ENCODE assay signal across 29 mouse cellular contexts in genomic region chr5:135646038-135646437, GRCm38 (mm10). TPM values are rescaled to one million over a fixed set of nuclear protein-coding genes. Genes with fewer than 3 reads are reported as not detected.
DNase-seq lines count a peak whose midpoint lies in the region; ATAC-seq and TF ChIP-seq lines count a peak whose summit lies in the region.
"Had no signal": no experiment of that assay in that cellular context is flagged by ENCODE, and none has a peak within 500 bp of the region (broad histone marks: within the 10 kb centered on the region; RNA-seq: fewer than 3 reads in every experiment).

No protein-coding gene starts in this region.

- peak; percentile 45; the same call in 1 of the 2 replicates for TF ChIP-seq EP300 in liver, postnatal 0 days (IDR thresholded peaks at IDR 0.05; ENCODE audit: low read depth)

- no peak overlapping the region for H3K9ac ChIP-seq in hindbrain, embryonic 12.5 days
- no peak overlapping the region for H3K9ac ChIP-seq in hindbrain, postnatal 0 days (replicated peaks; ENCODE audit: low read length)
- H3K9ac ChIP-seq in liver, postnatal 0 days (replicated peaks): no peak overlapping the region
- no peak overlapping the region for H3K9ac ChIP-seq in liver, embryonic 12.5 days
- H3K9ac ChIP-seq in intestine, embryonic 16.5 days (ENCODE audit: low read depth, low read length): no peak overlapping the region
- H3K9ac ChIP-seq in stomach, embryonic 16.5 days (ENCODE audit: low read length): no peak overlapping the region
- H3K9ac ChIP-seq: embryonic facial prominence, embryonic 13.5 days; forebrain, embryonic 13.5 days; heart, embryonic 13.5 days; hindbrain, embryonic 15.5 days had no signal

- H3K9me3 ChIP-seq in hindbrain, embryonic 12.5 days (replicated peaks): no peaks in the 10 kb centered on the region
- no peaks in the 10 kb centered on the region for H3K9me3 ChIP-seq in hindbrain, postnatal 0 days (ENCODE audit: low read length)
- H3K9me3 ChIP-seq in liver, postnatal 0 days (ENCODE audit: low read length): no peaks in the 10 kb centered on the region
- no peaks in the 10 kb centered on the region for H3K9me3 ChIP-seq in liver, embryonic 12.5 days (replicated peaks)
- H3K9me3 ChIP-seq in intestine, embryonic 16.5 days (ENCODE audit: control insufficient read depth, low read length): no peaks in the 10 kb centered on the region
- no peaks in the 10 kb centered on the region for H3K9me3 ChIP-seq in stomach, embryonic 16.5 days (replicated peaks; ENCODE audit: control insufficient read depth, low read length)
- H3K9me3 ChIP-seq: embryonic facial prominence, embryonic 10.5 days; embryonic facial prominence, embryonic 13.5 days; forebrain, embryonic 13.5 days; G1E; heart, embryonic 10.5 days; heart, embryonic 13.5 days; hindbrain, embryonic 15.5 days had no signal

- no peak overlapping the region for H3K4me3 ChIP-seq in hindbrain, embryonic 12.5 days
- no peak overlapping the region for H3K4me3 ChIP-seq in hindbrain, postnatal 0 days (ENCODE audit: low read length)
- H3K4me3 ChIP-seq in liver, postnatal 0 days (ENCODE audit: low read depth, low read length): no peak overlapping the region
- no peak overlapping the region for H3K4me3 ChIP-seq in liver, embryonic 12.5 days
- H3K4me3 ChIP-seq in intestine, embryonic 16.5 days (ENCODE audit: low read length): no peak overlapping the region
- H3K4me3 ChIP-seq in stomach, embryonic 16.5 days (replicated peaks; ENCODE audit: low read length): no peak overlapping the region
- H3K4me3 ChIP-seq: embryonic facial prominence, embryonic 10.5 days; embryonic facial prominence, embryonic 13.5 days; erythroblast, embryonic 14.5 days; forebrain, embryonic 13.5 days; heart, adult 2 months; heart, embryonic 10.5 days; heart, embryonic 13.5 days; hindbrain, embryonic 15.5 days had no signal

- ATAC-seq in hindbrain, embryonic 12.5 days (ENCODE audit: low FRiP score): no peak
- no peak for ATAC-seq in hindbrain, postnatal 0 days
- ATAC-seq in liver, postnatal 0 days: peak; percentile 68
- no peak for ATAC-seq in liver, embryonic 12.5 days
- ATAC-seq in intestine, embryonic 16.5 days: peak; percentile 60
- peak; percentile 61; the same call in 1 of the 2 replicates for ATAC-seq in stomach, embryonic 16.5 days (ENCODE audit: insufficient read depth, low FRiP score)
- ATAC-seq: forebrain, embryonic 13.5 days; forebrain, embryonic 16.5 days; Patski had no signal

- H3K27ac ChIP-seq in hindbrain, embryonic 12.5 days: 0 out of 2 replicates have a peak overlapping the region, but pooled peaks have one; percentile 12
- H3K27ac ChIP-seq in hindbrain, postnatal 0 days: no peak overlapping the region
- H3K27ac ChIP-seq in liver, postnatal 0 days (ENCODE audit: low read depth): peak overlapping the region; percentile 37
- H3K27ac ChIP-seq in liver, embryonic 12.5 days: no peak overlapping the region
- no peak overlapping the region for H3K27ac ChIP-seq in intestine, embryonic 16.5 days (ENCODE audit: low read length)
- no peak overlapping the region for H3K27ac ChIP-seq in stomach, embryonic 16.5 days (ENCODE audit: low read length)
- H3K27ac ChIP-seq: embryonic facial prominence, embryonic 10.5 days; embryonic facial prominence, embryonic 13.5 days; forebrain, embryonic 13.5 days; heart, adult 2 months; heart, embryonic 10.5 days; heart, embryonic 13.5 days; hindbrain, embryonic 15.5 days had no signal

- no peak for TF ChIP-seq CTCF in hindbrain, postnatal 0 days (IDR thresholded peaks at IDR 0.05; ENCODE audit: low read depth)
- no peak for TF ChIP-seq CTCF in liver, postnatal 0 days (IDR thresholded peaks at IDR 0.05; ENCODE audit: low read depth)

- H3K27me3 ChIP-seq in hindbrain, embryonic 12.5 days: no peaks in the 10 kb centered on the region
- H3K27me3 ChIP-seq in hindbrain, postnatal 0 days (ENCODE audit: insufficient read depth, low read length): no peaks in the 10 kb centered on the region
- no peaks in the 10 kb centered on the region for H3K27me3 ChIP-seq in liver, postnatal 0 days (ENCODE audit: insufficient read depth, low read length)
- H3K27me3 ChIP-seq in liver, embryonic 12.5 days (replicated peaks): no peaks in the 10 kb centered on the region
- no peaks in the 10 kb centered on the region for H3K27me3 ChIP-seq in intestine, embryonic 16.5 days (replicated peaks; ENCODE audit: control insufficient read depth, insufficient read depth, low read length)
- no peaks in the 10 kb centered on the region for H3K27me3 ChIP-seq in stomach, embryonic 16.5 days (ENCODE audit: control insufficient read depth, insufficient read depth, low read length)
- H3K27me3 ChIP-seq: CH12.LX; embryonic facial prominence, embryonic 13.5 days; forebrain, embryonic 13.5 days; heart, embryonic 13.5 days; hindbrain, embryonic 15.5 days; Patski had no signal

- DNase-seq in hindbrain, postnatal 0 days (ENCODE audit: low spot score): no peak
- DNase-seq in liver, postnatal 0 days: no peak
- no peak for DNase-seq in layer of hippocampus, postnatal 10 days (ENCODE audit: low spot score in 2 of 2)
- DNase-seq in embryo, embryonic 10 days (ENCODE audit: low spot score): no peak
- DNase-seq: adrenal gland, postnatal 14 days; B cell, adult 2 months; cerebellum, adult 11 months; cerebellum, adult 2 months; cerebellum, adult 9-11 months; cerebellum, postnatal 25 days; embryo, embryonic 11 days; gastrocnemius, postnatal 10 days; gastrocnemius, postnatal 36 days; heart, adult 2 months had no signal

- peaks cover 5% of the 10 kb centered on the region; the same call in 1 of the 2 replicates for H3K4me1 ChIP-seq in hindbrain, embryonic 12.5 days
- H3K4me1 ChIP-seq in hindbrain, postnatal 0 days (ENCODE audit: insufficient read depth, low read length): no peaks in the 10 kb centered on the region
- H3K4me1 ChIP-seq in liver, postnatal 0 days (ENCODE audit: insufficient read depth): peaks cover 15% of the 10 kb centered on the region
- H3K4me1 ChIP-seq in liver, embryonic 12.5 days: peaks cover 34% of the 10 kb centered on the region
- H3K4me1 ChIP-seq in intestine, embryonic 16.5 days (ENCODE audit: control insufficient read depth, insufficient read depth, low read length): no peaks in the 10 kb centered on the region
- H3K4me1 ChIP-seq in stomach, embryonic 16.5 days (ENCODE audit: control insufficient read depth, insufficient read depth, low read length): 0 out of 2 replicates have a peak, but pooled peaks cover 4% of the 10 kb centered on the region
- H3K4me1 ChIP-seq: embryonic facial prominence, embryonic 13.5 days; heart, embryonic 13.5 days; hindbrain, embryonic 15.5 days had no signal

- 89% methylated on average over 6 of the region's 6 CpGs for WGBS in hindbrain, embryonic 12.5 days
- 89% methylated on average over 6 of the region's 6 CpGs for WGBS in hindbrain, postnatal 0 days
- WGBS in liver, postnatal 0 days (ENCODE audit: insufficient replicate concordance): 64% methylated on average over 6 of the region's 6 CpGs
- 73% methylated on average over 6 of the region's 6 CpGs for WGBS in liver, embryonic 12.5 days (ENCODE audit: insufficient replicate concordance)
- WGBS in intestine, embryonic 16.5 days: 75% methylated on average over 6 of the region's 6 CpGs
- 61% methylated on average over 6 of the region's 6 CpGs for WGBS in stomach, embryonic 16.5 days

- H3K4me2 ChIP-seq in hindbrain, embryonic 12.5 days (replicated peaks): no peak overlapping the region
- no peak overlapping the region for H3K4me2 ChIP-seq in hindbrain, postnatal 0 days (ENCODE audit: low read depth, low read length)
- H3K4me2 ChIP-seq in liver, postnatal 0 days (ENCODE audit: low read depth, low read length): no peak overlapping the region
- no peak overlapping the region for H3K4me2 ChIP-seq in liver, embryonic 12.5 days
- no peak overlapping the region for H3K4me2 ChIP-seq in intestine, embryonic 16.5 days (ENCODE audit: low read depth, low read length)
- no peak overlapping the region for H3K4me2 ChIP-seq in stomach, embryonic 16.5 days (ENCODE audit: low read depth, low read length)
- H3K4me2 ChIP-seq: embryonic facial prominence, embryonic 13.5 days; forebrain, embryonic 13.5 days; heart, embryonic 13.5 days; hindbrain, embryonic 15.5 days had no signal

- H3K36me3 ChIP-seq in hindbrain, embryonic 12.5 days: peaks cover 18% of the 10 kb centered on the region
- no peaks in the 10 kb centered on the region for H3K36me3 ChIP-seq in hindbrain, postnatal 0 days (ENCODE audit: insufficient read depth, low read length)
- no peaks in the 10 kb centered on the region for H3K36me3 ChIP-seq in liver, postnatal 0 days (replicated peaks; ENCODE audit: insufficient read depth, low read length)
- peaks cover 12% of the 10 kb centered on the region; the same call in 1 of the 2 replicates for H3K36me3 ChIP-seq in liver, embryonic 12.5 days
- H3K36me3 ChIP-seq in intestine, embryonic 16.5 days (ENCODE audit: control insufficient read depth, insufficient read depth, low read length): no peaks in the 10 kb centered on the region
- H3K36me3 ChIP-seq in stomach, embryonic 16.5 days (ENCODE audit: control insufficient read depth, insufficient read depth, low read length): no peaks in the 10 kb centered on the region

RNA-seq across cellular contexts. Expression of gene Rhbdd2, which starts 13.6 kb away (rescaled TPM):
- polyA plus RNA-seq in hindbrain, embryonic 12.5 days (2016; fragmentation: Nextera tagmentation; extraction: Ambion mirVana): 65.2 and 70.0 TPM in 2 replicates
- 29.1 and 34.2 TPM in 2 replicates for total RNA-seq in hindbrain, postnatal 0 days (2014; rRNA removed)
- 127 and 130 TPM in 2 replicates for polyA plus RNA-seq in hindbrain, postnatal 0 days (2015; fragmentation: Nextera tagmentation; extraction: Ambion mirVana)
- 22.6 and 28.3 TPM in 2 replicates for polyA plus RNA-seq in liver, postnatal 0 days (2015; fragmentation: Nextera tagmentation; extraction: Ambion mirVana)
- 15.8 and 17.3 TPM in 2 replicates for polyA plus RNA-seq in liver, embryonic 12.5 days (2016; fragmentation: Nextera tagmentation; extraction: Ambion mirVana)
- 32.1 and 32.4 TPM in 2 replicates for polyA plus RNA-seq in intestine, embryonic 16.5 days (2015; fragmentation: Nextera tagmentation; extraction: Ambion mirVana)
- 41.3 and 46.0 TPM in 2 replicates for polyA plus RNA-seq in stomach, embryonic 16.5 days (2015; fragmentation: Nextera tagmentation; extraction: Ambion mirVana)
- total RNA-seq in layer of hippocampus, postnatal 10 days (2021): 10 to 100 TPM; 68.6 to 75.4 TPM

RNA-seq across cellular contexts. Expression of gene Por, which starts 23.8 kb away (rescaled TPM):
- polyA plus RNA-seq in hindbrain, embryonic 12.5 days (2016; fragmentation: Nextera tagmentation; extraction: Ambion mirVana): 118 and 119 TPM in 2 replicates
- total RNA-seq in hindbrain, postnatal 0 days (2014; rRNA removed): 71.7 and 71.8 TPM in 2 replicates
- 69.3 and 71.4 TPM in 2 replicates for polyA plus RNA-seq in hindbrain, postnatal 0 days (2015; fragmentation: Nextera tagmentation; extraction: Ambion mirVana)
- 302 and 303 TPM in 2 replicates for polyA plus RNA-seq in liver, postnatal 0 days (2015; fragmentation: Nextera tagmentation; extraction: Ambion mirVana)
- polyA plus RNA-seq in liver, embryonic 12.5 days (2016; fragmentation: Nextera tagmentation; extraction: Ambion mirVana): 34.7 and 36.6 TPM in 2 replicates
- polyA plus RNA-seq in intestine, embryonic 16.5 days (2015; fragmentation: Nextera tagmentation; extraction: Ambion mirVana): 111 and 116 TPM in 2 replicates
- 136 and 177 TPM in 2 replicates for polyA plus RNA-seq in stomach, embryonic 16.5 days (2015; fragmentation: Nextera tagmentation; extraction: Ambion mirVana)
- total RNA-seq in layer of hippocampus, postnatal 10 days (2021): 10 to 100 TPM; 74.9 to 77.7 TPM

Comparison
In these comparisons a context has a peak if more than half of its experiments do, and no peak if none do; other contexts are left out.
1. ATAC-seq: peak in liver, postnatal 0 days (single experiment), intestine, embryonic 16.5 days (single experiment) and stomach, embryonic 16.5 days (single experiment); none in hindbrain, embryonic 12.5 days (single experiment), hindbrain, postnatal 0 days (single experiment) and liver, embryonic 12.5 days (single experiment).
2. H3K27ac ChIP-seq: peak in hindbrain, embryonic 12.5 days (single experiment) and liver, postnatal 0 days (single experiment); none in hindbrain, postnatal 0 days (single experiment), liver, embryonic 12.5 days (single experiment), intestine, embryonic 16.5 days (single experiment) and stomach, embryonic 16.5 days (single experiment).